Mouse (Mus musculus): ENCODE measurements around the gene Ube2m.

- TF ChIP-seq POLR2A (IDR thresholded peaks at IDR 0.05; ENCODE audit: insufficient read depth, low read depth, low read length) (no peak), CTCF (IDR thresholded peaks at IDR 0.05; ENCODE audit: insufficient read depth, low read depth, low read length) (no peak)
These were observed 21.5 kb upstream of the Ube2m start for GRCm38 (mm10) chr7:13059536-13059935.

Measured in olfactory bulb, adult 2 months (tissue).